Mouse (Mus musculus) frontal cortex, adult (tissue): ENCODE data around the gene Rhox2g.
"Not testable (repeated sequence)": the region's sequence is repeated elsewhere in the genome, so short reads cannot be mapped to it uniquely, and the experiment has no call there.

ENCODE experiments used
- ATAC-seq: cut with Nextera tagmentation; 2 replicates; pipeline ENCODE4 v1.9.2; 2017; ENCODE audit warnings: mild to moderate bottlenecking, moderate library complexity, mixed read lengths; ENCODE audit not compliant: low TSS enrichment

The Rhox2g gene

GRCm38 (mm10) chrX:37643370-37643769, at the start of gene Rhox2g:
TSS of gene Rhox2g (minus strand) at chrX:37643470.
- not testable (repeated sequence) for ATAC-seq

- ATAC-seq, result no peak
Measured at GRCm38 (mm10) chrX:37692261-37692660, 49.0 kb upstream of the Rhox2g start.

- ATAC-seq, result no peak
Measured at GRCm38 (mm10) chrX:37683031-37683715, 39.9 kb upstream of the Rhox2g start.

GRCm38 (mm10) chrX:37673177-37673576, 29.9 kb upstream of the Rhox2g start, which contains the start of gene Rhox2h:
TSS of gene Rhox2h (minus strand) at chrX:37673277.
- ATAC-seq, result not testable (repeated sequence)

GRCm38 (mm10) chrX:37668664-37669063, 25.4 kb upstream of the Rhox2g start, which contains the start of gene Rhox3h:
TSS of gene Rhox3h (minus strand) at chrX:37668764.
- ATAC-seq, result not testable (repeated sequence)

- not testable (repeated sequence) for ATAC-seq
Measured at GRCm38 (mm10) chrX:37651227-37651626, 8.0 kb upstream of the Rhox2g start, which contains the start of gene Rhox4g. TSS of gene Rhox4g (minus strand) at chrX:37651327.

- not testable (repeated sequence) for ATAC-seq
Measured at GRCm38 (mm10) chrX:37628512-37628911, 14.8 kb downstream of the Rhox2g start, which contains the start of gene Rhox3g. TSS of gene Rhox3g (minus strand) at chrX:37628612.

- ATAC-seq, result not testable (repeated sequence)
Measured at GRCm38 (mm10) chrX:37607604-37608003, 35.7 kb downstream of the Rhox2g start, which contains the start of gene Rhox4f. TSS of gene Rhox4f (minus strand) at chrX:37607704.
